Mouse (Mus musculus): ENCODE data around the gene Cnnm2. TPM values are rescaled to one million over a fixed set of nuclear protein-coding genes. Genes with fewer than 3 reads are reported as not detected.

Cnnm2 gene
- total RNA-seq, 2 experiments from 2014 or later = 25.2 to 28.1 TPM

GRCm38 (mm10) chr19:46878346-46878745, 117.0 kb downstream of the Cnnm2 start:
- DNase-seq (ENCODE audit: low spot score in 2 of 2) = peak; percentile 76 to 82

GRCm38 (mm10) chr19:46879876-46880275, 118.5 kb downstream of the Cnnm2 start:
- DNase-seq (ENCODE audit: low spot score in 2 of 2) = no peak

- DNase-seq (ENCODE audit: low spot score in 2 of 2) = no peak
Measured at GRCm38 (mm10) chr19:46885365-46885764, 124.0 kb downstream of the Cnnm2 start.

- DNase-seq (ENCODE audit: low spot score in 2 of 2) = no peak
Measured at GRCm38 (mm10) chr19:46886826-46887225, 125.4 kb downstream of the Cnnm2 start.

- no peak for DNase-seq (ENCODE audit: low spot score in 2 of 2)
Measured at GRCm38 (mm10) chr19:46887811-46888527, 126.6 kb downstream of the Cnnm2 start.

- DNase-seq (ENCODE audit: low spot score in 2 of 2) = no peak
Measured at GRCm38 (mm10) chr19:46889666-46890065, 128.3 kb downstream of the Cnnm2 start.

GRCm38 (mm10) chr19:46890657-46891056, 129.3 kb downstream of the Cnnm2 start:
- no peak for DNase-seq (ENCODE audit: low spot score in 2 of 2)

GRCm38 (mm10) chr19:46892856-46893255, 131.5 kb downstream of the Cnnm2 start:
- DNase-seq (ENCODE audit: low spot score in 2 of 2) = no peak

- no peak for DNase-seq (ENCODE audit: low spot score in 2 of 2)
Measured at GRCm38 (mm10) chr19:46893484-46893883, 132.1 kb downstream of the Cnnm2 start.

- no peak for DNase-seq (ENCODE audit: low spot score in 2 of 2)
Measured at GRCm38 (mm10) chr19:46897135-46897534, 135.7 kb downstream of the Cnnm2 start.

GRCm38 (mm10) chr19:46898222-46898621, 136.8 kb downstream of the Cnnm2 start:
- no peak for DNase-seq (ENCODE audit: low spot score in 2 of 2)

GRCm38 (mm10) chr19:46899306-46899705, 137.9 kb downstream of the Cnnm2 start:
- DNase-seq (ENCODE audit: low spot score in 2 of 2) = no peak

- DNase-seq (ENCODE audit: low spot score in 2 of 2) = no peak
Measured at GRCm38 (mm10) chr19:46899871-46900270, 138.5 kb downstream of the Cnnm2 start.

- no peak for DNase-seq (ENCODE audit: low spot score in 2 of 2)
Measured at GRCm38 (mm10) chr19:46900786-46901185, 139.4 kb downstream of the Cnnm2 start.

GRCm38 (mm10) chr19:46901323-46901722, 139.9 kb downstream of the Cnnm2 start:
- DNase-seq (ENCODE audit: low spot score in 2 of 2) = no peak

- no peak for DNase-seq (ENCODE audit: low spot score in 2 of 2)
Measured at GRCm38 (mm10) chr19:46903379-46903778, 142.0 kb downstream of the Cnnm2 start.

- no peak for DNase-seq (ENCODE audit: low spot score in 2 of 2)
Measured at GRCm38 (mm10) chr19:46904907-46905306, 143.5 kb downstream of the Cnnm2 start.

GRCm38 (mm10) chr19:46905383-46905782, 144.0 kb downstream of the Cnnm2 start:
- DNase-seq (ENCODE audit: low spot score in 2 of 2) = no peak

GRCm38 (mm10) chr19:46905971-46906370, 144.6 kb downstream of the Cnnm2 start:
- DNase-seq (ENCODE audit: low spot score in 2 of 2) = no peak

GRCm38 (mm10) chr19:46908207-46908606, 146.8 kb downstream of the Cnnm2 start:
- no peak for DNase-seq (ENCODE audit: low spot score in 2 of 2)

GRCm38 (mm10) chr19:46908977-46909376, 147.6 kb downstream of the Cnnm2 start:
- no peak for DNase-seq (ENCODE audit: low spot score in 2 of 2)

GRCm38 (mm10) chr19:46911492-46911891, 150.1 kb downstream of the Cnnm2 start:
- DNase-seq (ENCODE audit: low spot score in 2 of 2) = no peak

GRCm38 (mm10) chr19:46913626-46914025, 152.2 kb downstream of the Cnnm2 start:
- DNase-seq (ENCODE audit: low spot score in 2 of 2) = no peak

Measured in layer of hippocampus, postnatal 10 days (tissue).